Mouse (Mus musculus): ENCODE measurements around the gene Gp1bb.

Gene Gp1bb

DNA sequence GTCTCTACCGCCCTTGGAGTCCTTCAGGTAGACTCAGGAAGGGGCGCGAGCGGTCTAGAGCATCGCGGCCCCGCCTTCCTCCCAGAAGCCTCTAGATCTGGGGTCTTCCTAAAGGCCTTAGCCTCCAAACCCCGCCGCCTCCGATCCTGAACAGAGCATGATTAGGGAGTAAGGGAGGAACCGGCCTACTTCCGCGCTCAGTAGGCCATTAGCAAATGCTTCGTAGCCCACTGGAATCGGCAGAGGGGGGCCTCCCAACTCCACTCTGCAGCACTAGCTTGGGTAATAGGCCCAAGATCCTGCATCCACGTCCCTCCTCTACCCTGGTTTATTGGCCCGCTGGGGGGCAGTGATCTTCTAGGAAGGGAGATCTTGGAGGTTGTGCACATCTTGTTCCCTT lies at the start of gene Gp1bb:
Gene Gp1bb (minus strand): TSS at position 385 of the 400 bp plus-strand sequence.
- DNase-seq (ENCODE audit: low spot score in 2 of 2) = no peak

DNA sequence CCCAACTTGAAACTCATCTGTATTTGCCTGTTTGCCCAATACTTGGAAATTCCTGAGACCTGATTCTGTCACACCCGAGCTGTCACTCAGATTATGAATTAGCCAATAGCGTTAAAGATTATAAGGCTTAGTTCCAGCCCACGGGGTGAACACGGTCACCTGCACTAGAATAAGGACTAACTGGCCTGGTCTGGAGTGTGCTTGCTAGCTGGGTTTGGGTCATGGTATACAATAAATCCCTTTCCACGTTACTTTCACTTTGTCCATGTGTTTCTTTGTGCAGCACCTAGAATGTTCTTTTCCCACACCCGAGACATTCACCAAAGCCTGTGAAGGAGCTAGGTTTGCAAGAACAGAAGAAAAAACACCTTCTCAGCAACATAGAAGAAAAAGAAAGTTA lies 47.7 kb upstream of the Gp1bb start:
- no peak for DNase-seq (ENCODE audit: low spot score in 2 of 2)

DNA sequence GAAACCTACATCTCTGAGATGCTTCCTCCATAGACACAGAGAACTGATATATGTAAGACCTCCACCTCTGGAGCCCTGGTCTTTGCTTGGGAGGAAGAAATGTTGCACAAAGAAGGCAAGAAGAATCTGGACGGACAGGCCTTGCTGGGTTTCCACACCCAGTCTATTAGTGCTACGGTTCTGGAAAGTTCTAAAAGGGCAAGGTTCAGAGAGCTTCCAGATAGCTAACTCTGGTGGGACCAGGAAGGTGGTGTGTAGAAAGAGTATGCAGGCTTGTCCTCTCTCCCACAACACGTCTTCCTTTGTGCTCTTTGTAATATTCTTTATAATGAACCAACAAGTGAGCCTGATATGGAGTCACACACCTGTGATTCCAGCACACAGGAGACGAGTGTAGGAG lies 36.4 kb upstream of the Gp1bb start:
- no peak for DNase-seq (ENCODE audit: low spot score in 2 of 2)

DNA sequence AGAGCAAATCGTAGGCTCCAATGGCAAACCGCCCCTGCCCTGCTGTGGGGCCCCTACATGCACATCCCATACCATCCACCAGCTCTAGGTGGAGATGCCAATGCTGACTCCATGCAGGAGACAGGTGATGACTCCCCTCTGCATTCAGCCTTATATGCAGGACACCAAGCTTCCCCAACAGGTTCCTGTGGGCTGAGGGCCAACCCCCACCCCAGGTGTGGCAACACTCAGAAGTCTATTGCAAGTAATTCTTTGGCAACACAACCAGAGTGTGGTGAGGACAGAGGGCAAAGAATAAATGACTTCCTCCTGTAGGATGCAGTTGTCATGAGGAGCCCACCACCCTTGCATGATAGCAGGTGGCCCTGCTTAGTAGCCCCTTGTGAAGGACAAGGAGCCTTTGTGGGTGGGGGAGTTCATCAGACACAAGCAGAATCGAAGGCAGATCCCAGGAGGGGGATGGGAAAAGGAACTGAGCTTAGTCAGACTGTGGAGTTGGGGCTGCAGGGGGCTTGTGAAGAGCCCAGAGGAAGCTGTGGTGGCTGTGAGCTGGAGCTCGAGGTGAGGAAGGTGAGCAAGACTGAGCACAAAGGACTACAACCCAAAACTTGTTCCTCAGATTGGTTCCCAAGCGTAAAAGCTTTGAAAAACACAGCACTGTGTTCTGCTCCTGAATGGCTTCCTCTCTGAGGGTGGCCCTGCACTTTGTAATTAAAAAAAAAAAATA lies 33.3 kb upstream of the Gp1bb start:
- DNase-seq (ENCODE audit: low spot score in 2 of 2) = no peak

DNA sequence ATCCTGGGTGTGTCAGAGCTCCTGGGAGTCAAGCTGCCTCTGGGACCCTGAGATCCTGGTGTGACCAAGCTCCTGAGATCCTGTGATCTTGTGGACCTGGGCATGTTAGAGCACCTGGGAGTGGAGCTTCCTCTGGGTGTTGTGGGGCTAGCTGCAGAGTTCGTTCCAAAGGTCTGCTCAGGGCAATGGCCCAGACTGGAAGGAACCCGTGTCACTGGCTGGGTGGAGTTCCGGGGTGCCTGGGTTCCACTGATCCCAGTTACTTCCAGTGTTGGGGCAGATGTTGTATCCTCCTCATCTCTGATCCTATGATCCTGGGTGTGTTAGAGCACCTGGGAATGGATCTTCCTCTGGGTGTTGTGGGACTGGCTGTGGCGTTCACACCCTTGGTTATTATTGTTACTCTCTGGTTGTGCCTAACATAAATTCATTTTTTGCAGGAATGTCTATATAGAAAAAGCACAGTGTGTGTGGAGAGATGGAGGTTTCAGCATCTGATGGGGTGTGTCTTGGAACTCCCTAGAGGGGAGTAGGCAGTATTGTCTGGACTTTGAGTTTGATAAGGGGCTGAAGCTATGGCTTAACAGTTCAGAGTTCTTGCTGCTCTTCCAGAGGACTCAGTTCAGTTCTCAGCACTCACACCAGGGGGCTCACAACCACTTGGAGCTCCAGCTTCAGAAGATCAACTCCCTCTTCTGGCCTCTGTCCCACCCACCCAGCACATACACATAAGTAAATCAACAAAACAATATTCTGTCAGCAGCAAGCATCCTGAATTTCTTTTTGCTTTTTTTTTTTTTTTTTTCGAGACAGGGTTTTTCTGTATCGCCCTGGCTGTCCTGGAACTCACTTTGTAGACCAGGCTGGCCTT lies 31.3 kb upstream of the Gp1bb start:
- DNase-seq (ENCODE audit: low spot score in 2 of 2) = no peak

DNA sequence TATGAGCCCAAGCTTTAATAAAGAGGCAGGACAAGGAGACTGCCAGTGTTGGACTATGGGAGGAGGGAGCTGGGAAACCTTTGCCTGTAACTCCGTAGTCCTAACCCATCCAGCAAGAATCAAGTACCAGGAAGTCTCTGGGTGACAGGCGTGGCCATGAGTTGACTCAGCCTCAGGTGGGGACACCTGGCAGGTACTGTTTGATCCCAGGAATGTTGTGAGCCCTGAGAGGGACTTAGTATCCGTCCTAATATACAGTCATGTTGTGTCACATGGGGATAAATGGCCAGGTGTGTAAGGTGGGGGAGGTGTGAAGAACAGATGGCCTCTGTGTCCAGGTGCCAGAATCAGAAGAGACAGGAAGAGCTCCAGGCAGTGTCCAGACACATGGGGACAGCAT lies 26.9 kb upstream of the Gp1bb start:
- DNase-seq (ENCODE audit: low spot score in 2 of 2) = no peak

DNA sequence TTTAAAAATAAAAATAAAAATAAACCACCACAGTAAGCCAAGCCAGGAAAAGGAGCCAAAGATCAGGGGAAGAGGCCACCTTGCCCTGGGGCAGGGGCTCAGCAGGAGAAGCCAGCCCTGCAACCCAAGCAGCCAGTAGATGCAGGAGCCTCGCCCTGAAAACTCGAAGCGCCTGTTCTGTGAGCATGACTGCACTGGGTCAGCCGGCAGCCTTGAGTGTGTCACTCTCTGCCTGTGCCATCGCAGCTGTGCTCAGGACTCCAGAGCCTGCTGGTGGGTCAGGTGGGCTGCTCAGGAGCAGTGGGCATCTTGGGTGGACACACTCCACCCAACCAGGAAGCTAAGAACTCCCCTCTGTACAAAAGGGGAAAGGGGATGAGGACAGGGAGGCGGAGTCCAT lies 23.1 kb upstream of the Gp1bb start:
- no peak for DNase-seq (ENCODE audit: low spot score in 2 of 2)

DNA sequence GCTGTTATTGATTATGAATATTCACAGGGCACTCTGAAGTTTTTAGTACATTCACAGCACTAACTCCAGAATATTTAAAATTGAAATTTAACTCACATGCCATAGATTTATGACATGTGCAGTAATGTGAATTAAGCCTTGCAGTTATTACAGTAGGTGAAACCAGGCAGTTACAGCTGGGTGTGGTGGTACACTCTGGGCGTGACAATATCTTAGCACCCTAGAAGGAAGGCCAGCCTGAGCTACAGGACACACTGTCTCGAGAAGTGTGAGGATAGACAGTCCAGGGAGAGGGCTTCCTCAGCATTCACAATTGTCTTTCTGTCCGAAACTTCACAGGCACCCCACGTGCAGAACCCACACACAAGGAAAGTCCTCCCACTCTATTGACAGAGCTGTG lies 22.3 kb upstream of the Gp1bb start:
- no peak for DNase-seq (ENCODE audit: low spot score in 2 of 2)

DNA sequence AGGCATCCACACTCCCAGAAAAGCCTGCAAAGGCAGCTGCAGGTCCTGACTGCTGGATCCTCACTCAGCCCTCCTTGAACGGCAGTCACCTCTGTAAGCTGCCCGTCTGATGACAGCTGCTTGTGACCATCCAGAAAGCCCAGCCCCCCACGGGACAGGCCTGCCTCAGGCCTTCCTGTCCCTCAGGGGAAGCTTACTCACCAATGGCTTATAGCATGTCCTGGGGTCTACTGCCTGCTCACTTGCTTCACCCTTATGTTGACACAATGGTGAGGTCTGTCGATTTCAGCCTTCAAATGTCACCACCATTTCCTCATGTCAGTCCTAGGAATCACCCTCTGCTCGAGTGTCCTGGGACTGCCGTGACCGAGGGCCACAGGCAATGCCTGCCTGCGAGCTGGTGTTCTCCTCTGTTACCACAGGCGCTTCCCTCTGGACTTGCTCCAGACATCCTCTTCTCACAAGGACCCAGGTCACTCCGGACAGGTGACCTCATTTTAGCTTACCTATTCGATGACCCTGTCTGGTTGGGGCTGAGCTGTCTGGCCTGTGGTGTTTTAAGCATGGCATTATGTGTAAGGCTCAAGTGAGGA lies 21.3 kb upstream of the Gp1bb start:
- no peak for DNase-seq (ENCODE audit: low spot score in 2 of 2)

DNA sequence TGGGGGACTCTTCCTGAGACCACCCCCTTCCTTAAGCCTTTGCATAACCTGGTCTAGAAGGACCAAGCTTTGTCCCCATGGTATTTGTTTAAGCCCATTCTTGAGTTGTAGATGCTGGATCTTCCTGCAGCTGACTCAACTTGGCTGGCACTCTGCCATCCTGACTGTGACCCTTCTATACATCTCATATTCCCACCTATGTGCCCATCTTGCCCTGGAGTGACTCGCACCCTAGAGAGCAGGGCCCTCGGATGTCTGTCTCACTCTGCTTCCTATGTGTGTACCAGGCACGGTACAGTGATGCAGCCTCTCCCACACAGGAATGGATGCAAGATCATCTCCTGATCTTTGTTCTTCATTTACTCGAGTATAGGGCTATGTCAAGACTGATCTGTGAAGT lies 20.7 kb upstream of the Gp1bb start:
- no peak for DNase-seq (ENCODE audit: low spot score in 2 of 2)

DNA sequence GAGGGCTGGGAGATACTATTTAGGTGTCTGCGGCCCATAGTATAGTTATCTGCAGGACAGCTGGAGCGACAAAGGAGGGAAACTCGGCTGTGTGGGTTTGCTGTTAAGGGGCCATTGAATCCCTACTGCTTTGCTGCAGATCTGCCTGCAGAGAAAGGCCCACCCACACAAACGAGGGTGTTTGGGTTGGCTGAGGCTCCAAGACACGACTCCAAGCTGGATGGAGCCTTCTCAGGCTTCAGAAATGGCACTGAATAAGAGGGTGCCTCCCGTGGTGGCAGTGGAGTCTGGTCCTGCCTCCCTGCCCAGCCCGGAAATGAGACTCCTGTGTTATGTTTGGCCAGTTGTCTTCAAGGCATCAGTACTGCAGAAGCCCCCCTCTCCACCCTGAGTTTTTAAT lies 20.1 kb upstream of the Gp1bb start:
- peak; percentile 43 to 73 for DNase-seq (ENCODE audit: low spot score in 2 of 2)

DNA sequence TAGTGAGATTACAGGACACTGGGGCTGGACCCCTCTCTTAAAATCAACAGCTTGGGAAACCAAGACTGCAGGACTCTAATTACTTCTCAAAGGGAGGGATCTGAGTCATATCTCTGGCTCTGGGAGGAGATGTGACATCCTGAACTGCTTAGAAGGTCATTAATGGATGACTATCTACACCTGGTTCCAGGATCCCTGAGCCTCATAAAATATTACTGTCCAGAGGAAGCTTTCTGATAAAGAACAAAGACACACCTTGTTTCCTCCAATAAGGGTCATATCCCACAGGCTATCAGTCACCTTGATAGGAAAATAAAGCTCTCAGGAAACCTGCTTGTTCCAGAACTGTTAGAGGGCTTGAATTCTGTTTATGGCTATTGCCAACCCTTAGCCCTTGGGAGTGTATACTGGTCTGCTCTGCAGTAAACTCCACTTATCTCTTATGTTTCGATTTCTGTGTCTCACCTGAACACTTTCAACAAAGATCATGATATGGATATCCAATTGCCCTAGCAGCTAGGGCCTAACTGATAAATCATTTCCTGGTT lies 17.3 kb upstream of the Gp1bb start:
- DNase-seq (ENCODE audit: low spot score in 2 of 2) = no peak

DNA sequence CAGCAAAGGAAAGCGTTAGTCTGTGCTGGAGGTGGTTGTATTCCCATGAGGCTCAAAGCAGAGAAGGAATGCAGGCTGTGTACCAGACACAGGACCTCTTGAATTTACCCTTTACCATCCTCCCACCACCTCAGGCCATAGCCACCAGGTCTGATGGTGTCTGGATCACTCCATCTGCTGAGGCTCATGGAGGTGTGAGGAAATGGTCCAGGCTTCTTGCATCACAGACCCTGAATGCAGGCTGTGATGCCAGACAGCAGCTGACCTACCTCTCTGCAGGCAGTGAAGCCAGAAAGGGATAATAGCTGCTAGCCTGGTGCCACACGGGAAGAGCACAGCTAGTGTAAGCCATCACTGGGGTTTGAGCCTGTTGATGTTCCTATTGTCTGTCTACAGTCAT lies 16.2 kb upstream of the Gp1bb start:
- no peak for DNase-seq (ENCODE audit: low spot score in 2 of 2)

DNA sequence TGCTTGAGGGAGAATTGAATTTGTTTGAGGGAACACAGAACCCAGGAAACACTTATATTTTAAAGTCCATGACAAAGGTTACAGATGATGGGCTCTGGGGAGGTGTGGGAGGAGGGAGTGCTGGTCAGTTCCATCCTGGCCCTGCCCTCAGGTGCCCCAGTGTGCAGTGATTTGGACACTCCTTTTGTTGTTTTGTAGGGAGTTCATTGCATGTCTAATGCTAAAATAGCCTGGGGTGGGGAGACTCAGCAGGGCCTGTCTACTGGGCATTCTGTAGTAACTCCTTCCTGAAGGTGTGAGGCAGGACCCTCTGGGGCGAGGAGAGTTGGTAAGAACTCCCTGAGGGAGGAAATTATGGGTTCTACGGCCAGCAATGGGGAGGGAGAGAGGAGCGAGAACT lies 14.6 kb upstream of the Gp1bb start:
- no peak for DNase-seq (ENCODE audit: low spot score in 2 of 2)

DNA sequence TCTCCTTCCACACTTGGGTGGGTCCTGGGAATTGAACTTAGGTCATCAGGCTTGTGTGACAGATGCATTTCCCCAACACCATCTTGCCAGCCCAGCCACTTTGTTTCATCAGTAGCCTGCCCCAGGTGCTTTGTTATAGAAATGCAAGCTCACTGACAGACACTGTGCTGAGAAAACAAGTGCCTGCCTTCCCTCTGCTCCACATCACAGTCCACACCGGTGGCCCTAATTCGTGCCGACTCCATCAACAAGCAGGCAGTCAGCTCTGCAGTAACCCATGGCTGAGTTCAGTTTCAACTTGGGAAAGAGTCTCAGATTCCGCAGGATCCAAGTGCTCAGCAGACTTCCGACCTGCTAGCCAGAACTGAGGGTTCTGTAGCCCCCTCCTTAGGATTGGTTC lies 14.2 kb upstream of the Gp1bb start:
- DNase-seq (ENCODE audit: low spot score in 2 of 2) = no peak

DNA sequence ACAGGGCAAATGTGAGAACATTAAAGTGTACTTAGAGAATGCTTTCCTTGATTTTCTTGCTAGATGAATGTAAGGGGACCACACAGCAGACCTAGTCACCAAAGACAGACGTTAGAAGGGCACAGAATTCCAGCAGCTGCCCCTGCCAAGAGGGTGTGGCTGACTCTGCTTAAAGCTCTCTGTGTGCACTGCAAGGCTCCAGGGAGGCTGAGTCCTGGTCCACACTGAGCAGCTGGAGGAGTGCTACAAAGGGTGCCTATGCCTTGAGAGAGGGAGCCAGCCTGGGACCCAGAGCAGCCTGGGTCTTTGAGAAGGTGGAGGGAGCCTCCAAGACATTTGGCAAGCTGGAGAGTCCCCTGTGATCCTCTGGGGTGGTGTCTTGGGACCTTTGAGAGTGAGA lies 11.1 kb upstream of the Gp1bb start:
- no peak for DNase-seq (ENCODE audit: low spot score in 2 of 2)

DNA sequence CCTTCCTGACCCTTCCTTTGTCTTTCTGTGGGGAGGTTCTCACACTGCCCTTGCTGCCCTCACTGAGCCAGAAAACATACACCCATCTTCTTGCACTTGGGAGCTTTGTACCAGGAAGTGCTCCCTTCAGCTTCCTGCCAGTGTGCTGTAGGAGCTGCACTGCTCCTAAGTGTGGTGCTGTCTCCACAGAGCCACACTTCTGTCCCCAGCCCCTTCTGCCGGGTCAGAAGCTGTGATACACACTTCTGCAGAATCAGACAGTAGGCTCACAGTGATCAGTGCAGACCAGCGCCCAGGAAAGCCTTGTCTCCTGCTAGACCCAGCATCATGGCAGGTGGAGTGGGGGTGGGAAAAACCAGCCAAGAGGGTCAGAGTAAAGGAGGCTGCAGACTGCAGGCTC lies 10.6 kb upstream of the Gp1bb start:
- DNase-seq (ENCODE audit: low spot score in 2 of 2) = no peak

DNA sequence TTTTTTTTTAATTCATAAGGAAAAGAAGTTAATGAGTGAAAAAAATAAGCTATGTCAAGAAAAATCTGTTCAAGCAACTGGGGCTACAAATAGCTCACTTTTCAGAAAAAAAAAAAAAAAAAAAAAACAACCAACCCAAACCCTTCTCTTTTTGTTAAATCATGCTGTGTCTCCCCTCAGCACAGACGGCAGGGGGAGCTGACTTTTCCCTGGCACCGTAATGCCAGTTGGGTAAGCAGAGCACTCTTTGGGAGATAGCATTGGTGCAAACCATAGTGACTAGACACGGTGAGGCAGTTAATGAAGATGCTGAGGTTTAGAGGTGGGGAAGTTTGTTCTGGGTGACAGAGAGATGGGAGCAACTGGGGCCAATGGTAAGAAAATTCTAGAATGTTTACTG lies 9.9 kb upstream of the Gp1bb start:
- peak; percentile 37 to 38 for DNase-seq (ENCODE audit: low spot score in 2 of 2)

DNA sequence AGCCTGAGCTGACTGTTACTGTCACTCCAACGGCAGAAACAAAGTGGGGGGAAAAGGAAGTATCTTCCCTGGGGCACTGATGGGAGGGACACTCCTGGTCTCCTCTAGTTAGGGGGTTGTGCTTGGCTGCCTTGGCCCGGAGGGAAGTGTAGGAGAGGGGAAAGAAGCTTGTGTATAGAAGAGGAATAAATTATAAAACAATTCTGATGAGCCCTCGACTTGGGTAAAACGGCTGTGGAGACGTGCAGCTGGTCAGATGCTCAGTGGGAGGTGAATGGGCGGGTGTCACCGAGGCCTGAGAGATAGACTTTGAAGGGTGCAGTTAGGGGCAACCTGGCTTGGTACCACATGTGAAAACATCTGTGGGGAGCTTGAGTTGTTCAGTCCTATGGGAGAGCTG lies 8.9 kb upstream of the Gp1bb start:
- no peak for DNase-seq (ENCODE audit: low spot score in 2 of 2)

DNA sequence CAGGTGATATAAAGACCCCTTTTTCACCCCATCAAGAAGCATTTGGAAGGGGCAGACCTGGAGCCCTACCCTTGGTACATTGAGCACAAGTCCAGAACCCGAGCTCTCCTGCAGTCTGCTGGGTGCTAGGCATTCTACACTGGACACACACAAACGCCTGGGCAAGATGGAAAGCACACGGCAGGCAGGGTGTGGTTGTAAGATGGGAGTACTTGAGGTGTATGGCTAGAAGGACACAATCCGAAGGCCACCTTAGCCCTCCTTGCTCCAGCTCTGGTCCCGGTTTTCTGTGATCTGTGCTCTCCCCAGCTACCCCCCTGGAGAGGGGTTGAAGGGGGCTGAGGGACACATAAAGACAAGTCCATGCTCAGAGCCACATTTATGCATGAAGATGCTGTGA lies 8.1 kb upstream of the Gp1bb start:
- no peak for DNase-seq (ENCODE audit: low spot score in 2 of 2)

DNA sequence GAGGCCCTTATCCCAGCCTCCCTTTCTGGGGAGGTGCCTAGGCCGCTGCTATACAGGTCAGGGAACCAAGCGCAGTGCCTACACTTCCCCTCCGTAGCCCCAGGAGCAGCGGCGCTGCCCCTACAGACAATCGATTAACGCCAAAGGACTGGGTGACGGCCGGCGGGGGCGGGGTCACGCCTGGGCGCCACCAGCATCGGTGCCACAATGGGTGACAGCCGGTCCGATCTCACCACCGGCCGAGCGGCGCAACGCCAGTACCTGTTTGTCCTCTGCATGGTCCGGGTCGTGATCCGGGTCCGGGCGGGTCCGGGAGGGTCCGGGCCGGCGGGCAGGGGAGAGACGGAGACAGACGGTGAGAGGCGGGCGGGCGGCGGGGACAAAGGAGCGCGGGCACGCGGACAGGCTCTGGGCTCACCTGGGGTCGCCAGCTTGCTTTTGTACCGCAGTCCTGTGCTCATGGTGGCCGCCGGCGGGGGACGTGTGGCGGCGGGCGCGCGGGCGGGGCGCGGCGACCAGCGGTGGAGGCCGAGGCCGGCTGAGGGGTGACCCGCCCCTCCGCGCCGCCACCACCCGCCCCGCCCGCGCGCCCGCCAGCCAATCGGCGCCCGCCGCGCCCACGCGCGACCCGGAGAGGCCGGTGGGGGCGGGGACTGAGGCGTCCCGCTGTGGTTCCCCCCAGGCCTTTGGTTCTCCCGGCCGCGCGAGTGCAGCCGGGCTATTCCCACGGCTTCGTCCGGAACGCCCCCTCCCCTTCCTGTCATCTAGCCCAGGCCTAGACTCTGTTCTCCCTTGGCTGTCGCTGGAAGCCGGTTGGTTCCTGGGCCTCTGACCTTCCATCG lies 7.4 kb upstream of the Gp1bb start, which contains the start of gene Sept5:
Gene Sept5 (minus strand): TSS at position 565 of the 842 bp plus-strand sequence.
- DNase-seq (ENCODE audit: low spot score in 2 of 2) = peak; percentile 64 to 73

DNA sequence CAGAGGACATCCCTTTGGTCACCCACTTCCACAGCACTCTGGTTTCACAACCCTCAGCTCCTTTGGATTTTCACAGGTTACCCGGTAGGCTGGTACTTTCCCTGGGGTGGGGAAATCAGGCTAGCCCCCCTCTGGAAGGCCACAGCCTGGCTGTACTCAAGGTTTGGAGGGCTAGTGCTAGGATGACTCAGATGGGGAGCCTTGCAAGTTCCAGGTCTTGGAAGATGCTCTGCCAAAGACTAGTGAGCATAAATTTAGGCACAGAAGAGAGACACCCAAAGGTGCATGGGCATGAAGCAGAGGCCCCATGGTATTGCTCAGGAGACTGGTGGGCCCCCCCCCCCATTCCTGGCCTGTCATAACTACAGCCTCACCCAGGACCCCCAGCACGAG lies 6.7 kb upstream of the Gp1bb start:
- peak in 1 of 2 experiments; percentile 24 for DNase-seq (ENCODE audit: low spot score in 2 of 2)
